In the genomic region with DNA sequence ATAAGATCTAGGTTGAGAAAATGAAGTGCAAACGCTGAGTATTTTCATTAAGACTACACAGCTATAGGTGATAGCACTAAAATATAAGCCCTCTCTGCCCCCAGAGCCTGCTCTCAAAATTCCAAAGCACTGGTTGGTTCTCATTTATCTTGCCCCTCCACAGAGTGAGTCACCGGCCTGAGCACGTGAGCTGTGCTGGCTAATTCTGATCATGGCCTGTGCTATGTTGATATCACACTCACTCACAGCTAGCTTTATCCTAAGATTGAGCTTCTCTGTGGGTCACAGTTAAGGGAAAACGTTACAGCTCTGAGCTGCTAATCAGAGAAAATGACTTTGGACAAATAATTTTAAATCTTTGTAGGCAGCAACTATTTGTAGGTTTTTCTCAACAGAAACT, we compare ENCODE assay signal across 21 mouse cellular contexts. TPM values are rescaled to one million over a fixed set of nuclear protein-coding genes. Genes with fewer than 3 reads are reported as not detected.
DNase-seq lines count a peak whose midpoint lies in the region; ATAC-seq and TF ChIP-seq lines count a peak whose summit lies in the region.
"Had no signal": no experiment of that assay in that cellular context is flagged by ENCODE, and none has a peak within 500 bp of the region (broad histone marks: within the 10 kb centered on the region; RNA-seq: fewer than 3 reads in every experiment).

No protein-coding gene starts in this region.

- peaks cover 3 to 17% of the 10 kb centered on the region in 2 experiments for H3K4me1 ChIP-seq in MEL (ENCODE audit: control insufficient read depth in 1 of 2, insufficient read depth in 2 of 2, low read length in 2 of 2)
- peaks cover 5 to 19% of the 10 kb centered on the region in 2 experiments; a peak in 3 of 4 replicates for H3K4me1 ChIP-seq in heart, embryonic 14.5 days (ENCODE audit: control insufficient read depth in 2 of 2, insufficient read depth in 2 of 2, low read length in 2 of 2)
- peaks cover 27% of the 10 kb centered on the region for H3K4me1 ChIP-seq in liver, embryonic 15.5 days (replicated peaks)
- H3K4me1 ChIP-seq in limb, embryonic 10.5 days, result peaks cover 10% of the 10 kb centered on the region

- ATAC-seq in heart, embryonic 14.5 days (ENCODE audit: insufficient number of reproducible peaks, insufficient read depth, low FRiP score, low read depth), result peak; percentile 85
- peak; percentile 49 for ATAC-seq in liver, embryonic 15.5 days (ENCODE audit: insufficient read depth)
- ATAC-seq: forebrain, embryonic 13.5 days had no signal

- H3K27me3 ChIP-seq in MEL (ENCODE audit: control insufficient read depth in 1 of 2, insufficient read depth in 2 of 2, low read length in 2 of 2), result no peaks in the 10 kb centered on the region
- no peaks in the 10 kb centered on the region for H3K27me3 ChIP-seq in heart, embryonic 14.5 days (ENCODE audit: control insufficient read depth, insufficient read depth, low read length)
- no peaks in the 10 kb centered on the region for H3K27me3 ChIP-seq in liver, embryonic 15.5 days
- no peaks in the 10 kb centered on the region for H3K27me3 ChIP-seq in limb, embryonic 10.5 days (ENCODE audit: low read depth, poor library complexity, severe bottlenecking)
- H3K27me3 ChIP-seq: forebrain, embryonic 13.5 days; hindbrain, embryonic 12.5 days; megakaryocyte, embryonic 14.5 days had no signal

- TF ChIP-seq RAD21 in MEL (IDR thresholded peaks at IDR 0.05; ENCODE audit: low read depth, low read length), result no peak

- H3K79me2 ChIP-seq in MEL (ENCODE audit: control insufficient read depth, insufficient read depth, low read length, poor library complexity), result peaks cover 12% of the 10 kb centered on the region

- 0 out of 4 replicates have a peak, but pooled peaks of 1 of the 2 experiments have one; percentile 17 for TF ChIP-seq POLR2A in MEL (IDR thresholded peaks at IDR 0.05; ENCODE audit: control insufficient read depth in 1 of 2, insufficient read depth in 1 of 2, low read depth in 1 of 2, low read length in 2 of 2, poor library complexity in 1 of 2)

- WGBS in heart, embryonic 14.5 days, result 18% methylated on average over 4 of the region's 4 CpGs
- WGBS in liver, embryonic 15.5 days (ENCODE audit: insufficient replicate concordance), result 29% methylated on average over 4 of the region's 4 CpGs
- WGBS in limb, embryonic 10.5 days, result 87% methylated on average over 4 of the region's 4 CpGs

- TF ChIP-seq EP300 in MEL (IDR thresholded peaks at IDR 0.05; ENCODE audit: low read depth in 1 of 2, low read length in 2 of 2), result peak; percentile 90 to 96

- peak; percentile 88 for DNase-seq in MEL (ENCODE audit: low read depth, low spot score)
- DNase-seq in adrenal gland, postnatal 10 days, result peak; percentile 38
- no peak for DNase-seq in limb, embryonic 10.5 days (ENCODE audit: low spot score)
- no peak for DNase-seq in thymus, postnatal 14 days
- DNase-seq in testis, postnatal 10 days (ENCODE audit: low spot score), result no peak
- DNase-seq in spleen, postnatal 14 days (ENCODE audit: low spot score in 2 of 2), result no peak
- DNase-seq: cerebellum, postnatal 25 days; kidney, adult 9 months; lung, adult 18-20 months; thymus, adult 2 months had no signal

- H3K9ac ChIP-seq in MEL (ENCODE audit: control insufficient read depth, low read depth, low read length, poor library complexity, severe bottlenecking), result peak overlapping the region; percentile 3; the same call in 1 of the 2 replicates
- no peak overlapping the region for H3K9ac ChIP-seq in heart, embryonic 14.5 days (ENCODE audit: low read length)
- no peak overlapping the region for H3K9ac ChIP-seq in liver, embryonic 15.5 days
- H3K9ac ChIP-seq: forebrain, embryonic 13.5 days; hindbrain, embryonic 12.5 days had no signal

- no peaks in the 10 kb centered on the region for H3K9me3 ChIP-seq in MEL (replicated peaks; ENCODE audit: insufficient read depth, low read length)
- H3K9me3 ChIP-seq in heart, embryonic 14.5 days (ENCODE audit: control insufficient read depth, low read length), result no peaks in the 10 kb centered on the region
- no peaks in the 10 kb centered on the region for H3K9me3 ChIP-seq in liver, embryonic 15.5 days (replicated peaks)
- H3K9me3 ChIP-seq in limb, embryonic 10.5 days (replicated peaks), result no peaks in the 10 kb centered on the region
- H3K9me3 ChIP-seq: forebrain, embryonic 13.5 days; hindbrain, embryonic 12.5 days; megakaryocyte, embryonic 14.5 days had no signal

- no peak for TF ChIP-seq CTCF in MEL (IDR thresholded peaks at IDR 0.05 in 2 of 3, conservative IDR thresholded peaks at IDR 0.05 in 1 of 3; ENCODE audit: control insufficient read depth in 1 of 3, insufficient read depth in 1 of 3, low read depth in 2 of 3, low read length in 3 of 3, poor library complexity in 1 of 3, severe bottlenecking in 1 of 3)

- H3K27ac ChIP-seq in MEL (ENCODE audit: control insufficient read depth, low read depth, low read length), result peak overlapping the region; percentile 71
- H3K27ac ChIP-seq in heart, embryonic 14.5 days (replicated peaks in 1 of 2; ENCODE audit: control insufficient read depth in 1 of 2, insufficient read depth in 1 of 2, low read depth in 2 of 2, low read length in 2 of 2), result peak overlapping the region; percentile 53 to 81; a peak in 3 of 4 replicates
- H3K27ac ChIP-seq in liver, embryonic 15.5 days (replicated peaks), result peak overlapping the region; percentile 21; the same call in 1 of the 2 replicates
- no peak overlapping the region for H3K27ac ChIP-seq in limb, embryonic 10.5 days
- H3K27ac ChIP-seq: forebrain, embryonic 13.5 days; hindbrain, embryonic 12.5 days had no signal

- H3K4me3 ChIP-seq in MEL (ENCODE audit: control insufficient read depth in 1 of 2, insufficient read depth in 1 of 2, low read depth in 2 of 2, low read length in 2 of 2), result peak overlapping the region in 1 of 2 experiments; percentile 13; a peak in 2 of 4 replicates
- no peak overlapping the region for H3K4me3 ChIP-seq in heart, embryonic 14.5 days (ENCODE audit: control insufficient read depth in 1 of 2, insufficient read depth in 1 of 2, low read depth in 1 of 2, low read length in 2 of 2)
- H3K4me3 ChIP-seq in liver, embryonic 15.5 days (replicated peaks), result no peak overlapping the region
- H3K4me3 ChIP-seq in limb, embryonic 10.5 days, result no peak overlapping the region
- H3K4me3 ChIP-seq: forebrain, embryonic 13.5 days; hindbrain, embryonic 12.5 days; megakaryocyte, embryonic 14.5 days; myocyte had no signal

- peaks cover 4 to 22% of the 10 kb centered on the region in 2 experiments for H3K36me3 ChIP-seq in MEL (ENCODE audit: control insufficient read depth in 1 of 2, insufficient read depth in 2 of 2, low read length in 2 of 2)
- H3K36me3 ChIP-seq in heart, embryonic 14.5 days (ENCODE audit: control insufficient read depth, insufficient read depth, low read length), result peaks cover 49% of the 10 kb centered on the region
- peaks cover 43% of the 10 kb centered on the region for H3K36me3 ChIP-seq in liver, embryonic 15.5 days (replicated peaks)
- H3K36me3 ChIP-seq in limb, embryonic 10.5 days, result peaks cover 50% of the 10 kb centered on the region

- H3K4me2 ChIP-seq in heart, embryonic 14.5 days (ENCODE audit: low read length), result peak overlapping the region; percentile 88
- H3K4me2 ChIP-seq in liver, embryonic 15.5 days, result peak overlapping the region; percentile 4; the same call in 1 of the 2 replicates
- H3K4me2 ChIP-seq: forebrain, embryonic 13.5 days; hindbrain, embryonic 12.5 days had no signal

TF ChIP-seq in MEL, 35 proteins besides CTCF, POLR2A, EP300 and RAD21 (continues in another document):
- peak; percentile 31; the same call in 1 of the 2 replicates for TF ChIP-seq KAT2A (conservative IDR thresholded peaks at IDR 0.05; ENCODE audit: low read depth, low read length)
- TF ChIP-seq USF1 (IDR thresholded peaks at IDR 0.05; ENCODE audit: low read depth, low read length), result peak; percentile 92
- TF ChIP-seq JUND (IDR thresholded peaks at IDR 0.05; ENCODE audit: low read depth, low read length), result peak; percentile 96
- TF ChIP-seq ETS1 (IDR thresholded peaks at IDR 0.05; ENCODE audit: low read depth, low read length), result peak; percentile 89

RNA-seq across cellular contexts. Expression of a gene that starts 2.5 kb away (rescaled TPM):
- 39.3 and 39.4 TPM in 2 replicates for total RNA-seq in MEL (2012; rRNA removed)
- polyA plus RNA-seq in MEL (2012; ENCODE audit: insufficient read depth in 1 of 2, insufficient read length in 2 of 2, low read depth in 1 of 2, low replicate concordance in 2 of 2, missing spikeins in 1 of 2), result 10 to 100 TPM in 1 of 2 experiments, not detected in 1; 38.8 TPM
- 10 to 100 TPM; 35.0 to 35.6 TPM for total RNA-seq in adrenal gland, postnatal 10 days (2021)
- 12.4 and 14.9 TPM in 2 replicates for polyA plus RNA-seq in heart, embryonic 14.5 days (2014; fragmentation: Nextera tagmentation; extraction: Ambion mirVana)
- polyA plus RNA-seq in liver, embryonic 15.5 days (2015; fragmentation: Nextera tagmentation; extraction: Ambion mirVana), result 5.5 and 6.1 TPM in 2 replicates
- 13.8 and 14.2 TPM in 2 replicates for polyA plus RNA-seq in limb, embryonic 10.5 days (2016; fragmentation: Nextera tagmentation; extraction: Ambion mirVana)

RNA-seq across cellular contexts. Expression of a gene that starts 12.0 kb away (rescaled TPM):
- not detected in 2 replicates for total RNA-seq in MEL (2012; rRNA removed)
- under 1 TPM in 1 of 2 experiments, not detected in 1; 0.33 TPM for polyA plus RNA-seq in MEL (2012; ENCODE audit: insufficient read depth in 1 of 2, insufficient read length in 2 of 2, low read depth in 1 of 2, low replicate concordance in 2 of 2, missing spikeins in 1 of 2)
- total RNA-seq in adrenal gland, postnatal 10 days (2021), result not detected
- not detected in 2 replicates for polyA plus RNA-seq in heart, embryonic 14.5 days (2014; fragmentation: Nextera tagmentation; extraction: Ambion mirVana)
- not detected in 2 replicates for polyA plus RNA-seq in liver, embryonic 15.5 days (2015; fragmentation: Nextera tagmentation; extraction: Ambion mirVana)
- polyA plus RNA-seq in limb, embryonic 10.5 days (2016; fragmentation: Nextera tagmentation; extraction: Ambion mirVana), result not detected in 2 replicates
- total RNA-seq: gastrocnemius, adult 8-10 months; layer of hippocampus, adult 8-10 months; left cerebral cortex, postnatal 10 days had no signal
- polyA plus RNA-seq: embryonic facial prominence, embryonic 14.5 days; forebrain, embryonic 13.5 days; hindbrain, embryonic 12.5 days; myocyte; spleen, adult 2 months; thymus, adult 2 months had no signal

RNA-seq across cellular contexts. Expression of a gene that starts 33.7 kb away (rescaled TPM):
- total RNA-seq in MEL (2012; rRNA removed), result not detected in 2 replicates
- polyA plus RNA-seq in MEL (2012; ENCODE audit: insufficient read depth in 1 of 2, insufficient read length in 2 of 2, low read depth in 1 of 2, low replicate concordance in 2 of 2, missing spikeins in 1 of 2), result not detected
- total RNA-seq in adrenal gland, postnatal 10 days (2021), result under 1 TPM; 0.15 to 0.61 TPM
- polyA plus RNA-seq in heart, embryonic 14.5 days (2014; fragmentation: Nextera tagmentation; extraction: Ambion mirVana), result 0.08 and 0.09 TPM in 2 replicates
- 0.02 TPM in 1 of 2 replicates, not detected in the other for polyA plus RNA-seq in liver, embryonic 15.5 days (2015; fragmentation: Nextera tagmentation; extraction: Ambion mirVana)
- polyA plus RNA-seq in limb, embryonic 10.5 days (2016; fragmentation: Nextera tagmentation; extraction: Ambion mirVana), result 0.11 and 0.25 TPM in 2 replicates
- polyA plus RNA-seq: myocyte had no signal

RNA-seq across cellular contexts. Expression of a gene that starts 34.1 kb away (rescaled TPM):
- total RNA-seq in MEL (2012; rRNA removed), result not detected in 2 replicates
- under 1 TPM in 1 of 2 experiments, not detected in 1; 0.04 TPM for polyA plus RNA-seq in MEL (2012; ENCODE audit: insufficient read depth in 1 of 2, insufficient read length in 2 of 2, low read depth in 1 of 2, low replicate concordance in 2 of 2, missing spikeins in 1 of 2)
- 10 to 100 TPM; 12.0 to 15.2 TPM for total RNA-seq in adrenal gland, postnatal 10 days (2021)
- polyA plus RNA-seq in heart, embryonic 14.5 days (2014; fragmentation: Nextera tagmentation; extraction: Ambion mirVana), result 3.5 and 5.9 TPM in 2 replicates
- 0.31 and 0.44 TPM in 2 replicates for polyA plus RNA-seq in liver, embryonic 15.5 days (2015; fragmentation: Nextera tagmentation; extraction: Ambion mirVana)
- polyA plus RNA-seq in limb, embryonic 10.5 days (2016; fragmentation: Nextera tagmentation; extraction: Ambion mirVana), result 19.2 and 19.3 TPM in 2 replicates

Comparison
In these comparisons a context has a peak if more than half of its experiments do, and no peak if none do; other contexts are left out.
1. DNase-seq: peak in MEL (single experiment) and adrenal gland, postnatal 10 days (single experiment); none in limb, embryonic 10.5 days (single experiment), thymus, postnatal 14 days (single experiment), testis, postnatal 10 days (single experiment) and spleen, postnatal 14 days (0 of 2).